Mouse (Mus musculus): ENCODE data around the gene Parp12.

Gene Parp12

GRCm38 (mm10) chr6:39058389-39058788 is 59.8 kb downstream of the Parp12 start:
- no peak for DNase-seq (ENCODE audit: low read depth, low spot score)

GRCm38 (mm10) chr6:39057161-39057560 is 61.0 kb downstream of the Parp12 start:
- no peak for DNase-seq (ENCODE audit: low read depth, low spot score)

GRCm38 (mm10) chr6:39055831-39056261 is 62.3 kb downstream of the Parp12 start:
- no peak for DNase-seq (ENCODE audit: low read depth, low spot score)

- no peak for DNase-seq (ENCODE audit: low read depth, low spot score)
Measured at GRCm38 (mm10) chr6:39054878-39055508, 63.2 kb downstream of the Parp12 start.

GRCm38 (mm10) chr6:39054206-39054864 is 63.8 kb downstream of the Parp12 start:
- no peak for DNase-seq (ENCODE audit: low read depth, low spot score)

- no peak for DNase-seq (ENCODE audit: low read depth, low spot score)
Measured at GRCm38 (mm10) chr6:39052636-39053035, 65.5 kb downstream of the Parp12 start.

GRCm38 (mm10) chr6:39051799-39052556 is 66.2 kb downstream of the Parp12 start:
- DNase-seq (ENCODE audit: low read depth, low spot score) = no peak

- no peak for DNase-seq (ENCODE audit: low read depth, low spot score)
Measured at GRCm38 (mm10) chr6:39050836-39051235, 67.3 kb downstream of the Parp12 start.

- DNase-seq (ENCODE audit: low read depth, low spot score) = no peak
Measured at GRCm38 (mm10) chr6:39049141-39049540, 69.0 kb downstream of the Parp12 start.

GRCm38 (mm10) chr6:39040451-39040850 is 77.7 kb downstream of the Parp12 start:
- no peak for DNase-seq (ENCODE audit: low read depth, low spot score)

Data from embryo, embryonic 11.5 days (tissue).